Mouse (Mus musculus): ENCODE measurements at regions not wholly inside any gene's neighbourhood (a gene's known extent, or its start where the extent isn't known, plus 50 kb on each side); places are given as distances from the start of the nearest gene placed in this dataset.

DNA sequence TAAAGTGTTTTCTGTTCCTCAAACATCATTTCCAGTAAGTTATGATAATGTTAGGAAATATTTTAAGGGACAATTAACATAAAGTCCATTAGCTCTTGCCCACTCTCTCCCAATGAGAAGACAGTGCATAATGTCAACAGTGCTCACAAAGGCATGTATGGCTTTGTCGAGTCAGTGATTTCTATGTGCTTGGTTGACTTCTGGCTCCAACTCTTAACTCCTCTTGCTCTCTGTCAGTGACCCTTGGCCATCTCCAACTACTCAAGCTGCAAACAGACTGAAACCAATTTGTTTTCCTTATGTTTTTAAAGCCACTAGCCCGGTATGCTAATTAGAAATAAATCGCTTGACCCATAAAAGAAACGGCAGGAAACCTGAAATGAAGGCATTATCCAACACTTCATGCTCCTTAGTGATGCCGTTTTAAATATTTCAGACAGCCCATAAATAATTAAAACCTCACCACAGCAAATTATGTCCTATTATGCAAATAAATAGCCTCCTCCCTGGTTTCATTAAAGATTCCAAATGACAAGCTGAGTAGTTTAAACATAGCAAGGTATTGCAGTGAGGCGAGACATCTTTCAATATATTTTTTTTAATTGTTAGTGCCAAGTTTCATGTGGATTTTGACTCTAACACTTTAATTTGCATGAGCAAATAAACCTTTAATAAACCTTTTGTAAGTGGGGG is 1864.6 kb upstream of the Tenm3 start:
- intact Hi-C loops (cut with DNase I), result no loop called here
- DNase-seq (ENCODE audit: low spot score in 2 of 2), result no peak

DNA sequence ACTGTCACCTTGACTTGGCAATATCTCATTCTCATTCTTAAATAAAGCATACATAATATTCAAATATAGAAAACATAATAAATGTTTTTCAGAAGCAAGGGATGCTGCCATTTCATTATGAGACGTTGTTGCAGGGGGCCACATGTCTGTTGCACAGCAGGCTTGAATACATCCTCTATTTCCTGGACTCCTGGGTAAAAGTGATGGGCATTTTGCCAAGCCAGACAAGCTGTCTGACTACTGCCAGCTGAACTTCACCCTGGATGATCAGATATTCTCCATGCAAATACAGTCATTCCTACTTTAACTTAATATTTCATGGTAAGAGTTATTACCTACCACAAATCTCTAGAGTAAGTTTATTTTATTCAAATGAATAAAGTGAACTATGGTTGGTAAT is 1860.5 kb upstream of the Tenm3 start:
- intact Hi-C loops (cut with DNase I), result no loop called here
- no peak for DNase-seq (ENCODE audit: low spot score in 2 of 2)

DNA sequence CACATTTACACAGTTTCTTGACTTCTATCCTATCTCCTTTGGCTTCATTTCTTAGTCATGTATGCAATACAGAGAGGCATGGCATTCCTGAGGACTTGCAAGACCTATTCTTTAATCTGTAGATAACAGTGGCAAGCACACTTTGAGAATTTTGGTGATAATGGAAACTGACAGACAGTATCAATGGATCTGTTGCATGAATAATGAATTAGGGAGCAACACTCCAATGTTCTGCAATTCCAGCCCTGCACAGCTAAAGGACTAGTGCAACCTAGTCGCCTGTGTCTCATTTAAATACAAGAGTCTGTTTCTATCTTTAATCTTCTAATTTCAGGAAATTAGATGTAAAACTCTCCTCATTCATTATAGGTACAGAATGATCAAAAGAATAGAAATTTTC is 1845.3 kb upstream of the Tenm3 start:
- DNase-seq (ENCODE audit: low spot score in 2 of 2), result no peak
- intact Hi-C loops (cut with DNase I), result no loop called here

DNA sequence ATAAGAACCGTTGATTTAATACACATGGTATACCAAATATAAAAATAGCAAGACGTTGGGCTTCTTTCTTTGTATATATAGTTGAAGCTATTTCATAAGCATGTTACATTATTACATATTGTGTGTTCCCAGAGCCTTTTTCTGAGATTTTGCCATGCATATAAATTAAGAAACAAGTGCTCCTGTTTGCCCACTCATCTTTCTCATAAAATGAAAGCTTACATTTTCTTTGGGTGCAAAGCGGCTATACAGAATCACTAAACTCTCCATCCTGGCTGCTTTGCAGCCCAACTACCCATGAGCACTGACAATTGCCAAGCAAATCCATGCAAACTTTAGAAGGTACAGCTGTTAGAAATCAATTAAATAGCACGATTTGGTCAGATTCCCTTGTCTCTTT is 1821.6 kb upstream of the Tenm3 start:
- DNase-seq (ENCODE audit: low spot score in 2 of 2), result peak in 1 of 2 experiments; percentile 35

More for the DNA sequence above, 1821.6 kb upstream of the Tenm3 start:
- intact Hi-C loops (cut with DNase I), result no loop called here

Measured in left cerebral cortex, postnatal 25 days (tissue).